Comparison of ENCODE assay signal across 9 mouse cellular contexts in genomic region chr10:87493576-87493975, GRCm38 (mm10). TPM values are rescaled to one million over a fixed set of nuclear protein-coding genes. Genes with fewer than 3 reads are reported as not detected.
DNase-seq lines count a peak whose midpoint lies in the region; ATAC-seq and TF ChIP-seq lines count a peak whose summit lies in the region.
"Had no signal": no experiment of that assay in that cellular context is flagged by ENCODE, and none has a peak within 500 bp of the region (broad histone marks: within the 10 kb centered on the region; RNA-seq: fewer than 3 reads in every experiment).

Gene Ascl1 (minus strand): TSS chr10:87493660.

- H3K4me1 ChIP-seq in kidney, adult 2 months (ENCODE audit: control insufficient read depth, insufficient read depth, low read length) = no peaks in the 10 kb centered on the region; the same call in 1 of the 2 replicates
- H3K4me1 ChIP-seq in bone marrow macrophage, adult 2 months (ENCODE audit: control insufficient read depth, insufficient read depth, low read length) = no peaks in the 10 kb centered on the region
- H3K4me1 ChIP-seq in forebrain, embryonic 14.5 days (ENCODE audit: control insufficient read depth, insufficient read depth, low read length) = peaks cover 19% of the 10 kb centered on the region
- H3K4me1 ChIP-seq in liver, embryonic 15.5 days (replicated peaks) = no peaks in the 10 kb centered on the region

- peak within 1 kb of the TSS; percentile 70 for H3K4me2 ChIP-seq in forebrain, embryonic 14.5 days (ENCODE audit: low read length)
- H3K4me2 ChIP-seq in liver, embryonic 15.5 days = peak within 1 kb of the TSS; percentile 63

- no peak for TF ChIP-seq POLR2A in kidney, adult 2 months (IDR thresholded peaks at IDR 0.05; ENCODE audit: low read depth, low read length)
- no peak for TF ChIP-seq POLR2A in bone marrow macrophage, adult 2 months (IDR thresholded peaks at IDR 0.05; ENCODE audit: borderline replicate concordance, low read depth, low read length)

- peak; percentile 57 for ATAC-seq in forebrain, embryonic 14.5 days
- ATAC-seq in liver, embryonic 15.5 days (ENCODE audit: insufficient read depth) = no peak

- H3K36me3 ChIP-seq in kidney, adult 2 months (ENCODE audit: control insufficient read depth, insufficient read depth, low read length) = no peaks in the 10 kb centered on the region
- no peaks in the 10 kb centered on the region for H3K36me3 ChIP-seq in forebrain, embryonic 14.5 days (ENCODE audit: control insufficient read depth, insufficient read depth, low read length)
- H3K36me3 ChIP-seq in liver, embryonic 15.5 days (replicated peaks) = no peaks in the 10 kb centered on the region

- H3K27me3 ChIP-seq in kidney, adult 2 months (replicated peaks; ENCODE audit: control insufficient read depth, insufficient read depth, low read length) = peaks cover 7% of the 10 kb centered on the region
- H3K27me3 ChIP-seq in forebrain, embryonic 14.5 days (replicated peaks; ENCODE audit: control insufficient read depth, insufficient read depth, low read length) = no peaks in the 10 kb centered on the region; the same call in 1 of the 2 replicates
- peaks cover 82% of the 10 kb centered on the region for H3K27me3 ChIP-seq in liver, embryonic 15.5 days

- peak within 1 kb of the TSS; percentile 89 for H3K9ac ChIP-seq in forebrain, embryonic 14.5 days (ENCODE audit: low read length)
- no peak within 1 kb of the TSS for H3K9ac ChIP-seq in liver, embryonic 15.5 days

- DNase-seq in kidney, adult 2 months = no peak
- DNase-seq in kidney, adult 9 months = no peak
- DNase-seq in forebrain, embryonic 14.5 days (ENCODE audit: low spot score) = peak; percentile 88
- no peak for DNase-seq in c-Kit-positive CD71-positive TER-119-positive erythroid progenitor cells, embryonic 14.5 days (ENCODE audit: low spot score)
- no peak for DNase-seq in gastrocnemius, postnatal 10 days
- DNase-seq in adipocyte (ENCODE audit: low spot score) = no peak

- under 1% methylated on average over 33 of the region's 34 CpGs for WGBS in kidney, adult 2 months
- under 1% methylated on average over 33 of the region's 34 CpGs for WGBS in forebrain, embryonic 14.5 days
- WGBS in liver, embryonic 15.5 days (ENCODE audit: insufficient replicate concordance) = under 1% methylated on average over 33 of the region's 34 CpGs

- H3K27ac ChIP-seq in kidney, adult 2 months (ENCODE audit: insufficient read depth, low read depth, low read length) = no peak within 1 kb of the TSS
- H3K27ac ChIP-seq in bone marrow macrophage, adult 2 months (ENCODE audit: insufficient read depth, low read depth, low read length) = no peak within 1 kb of the TSS
- H3K27ac ChIP-seq in forebrain, embryonic 14.5 days (ENCODE audit: low read depth, low read length) = peak within 1 kb of the TSS; percentile 89
- H3K27ac ChIP-seq in liver, embryonic 15.5 days (replicated peaks) = no peak within 1 kb of the TSS
- H3K27ac ChIP-seq: macrophage had no signal

- peak within 1 kb of the TSS; percentile 48 for H3K4me3 ChIP-seq in kidney, adult 2 months (ENCODE audit: insufficient read depth, low read depth, low read length)
- peak within 1 kb of the TSS; percentile 50 for H3K4me3 ChIP-seq in bone marrow macrophage, adult 2 months (ENCODE audit: insufficient read depth, low read length)
- H3K4me3 ChIP-seq in forebrain, embryonic 14.5 days (ENCODE audit: low read depth, low read length) = peak within 1 kb of the TSS; percentile 87
- H3K4me3 ChIP-seq in liver, embryonic 15.5 days (replicated peaks) = peak within 1 kb of the TSS; percentile 42

- H3K9me3 ChIP-seq in forebrain, embryonic 14.5 days (replicated peaks; ENCODE audit: control insufficient read depth, low read length) = peaks cover 3% of the 10 kb centered on the region; the same call in 1 of the 2 replicates
- H3K9me3 ChIP-seq in liver, embryonic 15.5 days (replicated peaks) = no peaks in the 10 kb centered on the region

- no peak for TF ChIP-seq CTCF in kidney, adult 2 months (conservative IDR thresholded peaks at IDR 0.05; ENCODE audit: insufficient read depth, insufficient read length, low read depth, low read length)
- TF ChIP-seq CTCF in bone marrow macrophage, adult 2 months (IDR thresholded peaks at IDR 0.05; ENCODE audit: low read depth, low read length) = no peak

RNA-seq across cellular contexts. Expression of gene Ascl1, which starts in this region (rescaled TPM):
- polyA plus RNA-seq in kidney, adult 2 months (2012; rRNA removed) = 0.14 and 0.15 TPM in 2 replicates
- not detected in 2 replicates for polyA plus RNA-seq in bone marrow macrophage, adult 2 months (2012; ENCODE audit: insufficient read depth, insufficient read length, missing spikeins)
- 26.6 and 28.8 TPM in 2 replicates for polyA plus RNA-seq in forebrain, embryonic 14.5 days (2014; fragmentation: Nextera tagmentation; extraction: Ambion mirVana)
- 0.03 TPM in 1 of 2 replicates, not detected in the other for polyA plus RNA-seq in liver, embryonic 15.5 days (2015; fragmentation: Nextera tagmentation; extraction: Ambion mirVana)
- total RNA-seq in gastrocnemius, postnatal 10 days (2021) = not detected
- polyA plus RNA-seq: macrophage had no signal

Comparison
In these comparisons a context has a peak if more than half of its experiments do, and no peak if none do; other contexts are left out.
1. RNA of gene Ascl1 (polyA plus RNA-seq): 26.6 to 28.8 TPM in forebrain, embryonic 14.5 days; 0.14 to 0.15 TPM in kidney, adult 2 months, 0.03 TPM in liver, embryonic 15.5 days and not detected in bone marrow macrophage, adult 2 months; every median in the first group is over 10 times any median in the second.
2. Peak in every context shown above with its lines, with median percentiles within 50 percentile points of each other: H3K4me3 ChIP-seq.